In genomic region chr8:71256545-71257232, GRCm38 (mm10) we compare ENCODE assay signal across 22 mouse cellular contexts. TPM values are rescaled to one million over a fixed set of nuclear protein-coding genes. Genes with fewer than 3 reads are reported as not detected.
DNase-seq lines count a peak whose midpoint lies in the region; ATAC-seq and TF ChIP-seq lines count a peak whose summit lies in the region.
"Had no signal": no experiment of that assay in that cellular context is flagged by ENCODE, and none has a peak within 500 bp of the region (broad histone marks: within the 10 kb centered on the region; RNA-seq: fewer than 3 reads in every experiment).

No protein-coding gene starts in this region.

- WGBS in large intestine, adult 2 months: 36% methylated on average over 3 of the region's 3 CpGs
- WGBS in lung, embryonic 14.5 days: 83% methylated on average over 3 of the region's 3 CpGs
- WGBS in kidney, adult 2 months: 95% methylated on average over 3 of the region's 3 CpGs

- peaks cover 41% of the 10 kb centered on the region for H3K36me3 ChIP-seq in lung, embryonic 14.5 days (ENCODE audit: insufficient read depth)
- no peaks in the 10 kb centered on the region for H3K36me3 ChIP-seq in kidney, adult 2 months (ENCODE audit: control insufficient read depth, insufficient read depth, low read length)

- no peak overlapping the region for H3K4me2 ChIP-seq in lung, embryonic 14.5 days
- H3K4me2 ChIP-seq: embryonic facial prominence, embryonic 12.5 days; hindbrain, embryonic 13.5 days; limb, embryonic 12.5 days; liver, embryonic 15.5 days; midbrain, embryonic 13.5 days had no signal

- TF ChIP-seq CTCF in lung, embryonic 14.5 days (IDR thresholded peaks at IDR 0.05; ENCODE audit: low read depth): no peak
- TF ChIP-seq CTCF in kidney, adult 2 months (conservative IDR thresholded peaks at IDR 0.05; ENCODE audit: insufficient read depth, insufficient read length, low read depth, low read length): no peak

- intact Hi-C loops in left cerebral cortex, postnatal 10 days (cut with DNase I): no loop called here

- peak; percentile 36 for DNase-seq in fat pad, adult 2 months (ENCODE audit: extremely low read depth, low read depth, low spot score)
- peak; percentile 75 for DNase-seq in large intestine, adult 2 months (ENCODE audit: low read depth, low spot score)
- DNase-seq in lung, embryonic 14.5 days: peak; percentile 4
- peak; percentile 89 for DNase-seq in lung, postnatal 36 days
- DNase-seq in kidney, adult 2 months: no peak
- no peak for DNase-seq in left cerebral cortex, postnatal 10 days (ENCODE audit: extremely low spot score in 1 of 2, low spot score in 2 of 2)
- DNase-seq: adrenal gland, adult 8-10 months; cerebellum, adult 18-20 months; cerebellum, postnatal 14 days; heart, postnatal 36 days; kidney, adult 11 months; right cerebral cortex, postnatal 14 days; thymus, postnatal 36 days had no signal

- H3K4me3 ChIP-seq in lung, embryonic 14.5 days (ENCODE audit: low read depth, low read length): no peak overlapping the region
- H3K4me3 ChIP-seq in kidney, adult 2 months (ENCODE audit: insufficient read depth, low read depth, low read length): no peak overlapping the region
- H3K4me3 ChIP-seq: embryonic facial prominence, embryonic 12.5 days; hindbrain, embryonic 13.5 days; left cerebral cortex, adult 2 months; limb, embryonic 12.5 days; liver, embryonic 15.5 days; midbrain, embryonic 13.5 days had no signal

- no peaks in the 10 kb centered on the region for H3K9me3 ChIP-seq in lung, embryonic 14.5 days (ENCODE audit: low read depth, low read length)
- H3K9me3 ChIP-seq: embryonic facial prominence, embryonic 12.5 days; hindbrain, embryonic 13.5 days; limb, embryonic 12.5 days; liver, embryonic 15.5 days; midbrain, embryonic 13.5 days had no signal

- H3K27ac ChIP-seq in lung, embryonic 14.5 days (ENCODE audit: low read depth): no peak overlapping the region
- H3K27ac ChIP-seq in kidney, adult 2 months (ENCODE audit: insufficient read depth, low read depth, low read length): no peak overlapping the region
- H3K27ac ChIP-seq: embryonic facial prominence, embryonic 12.5 days; hindbrain, embryonic 13.5 days; left cerebral cortex, adult 2 months; limb, embryonic 12.5 days; liver, embryonic 15.5 days; midbrain, embryonic 13.5 days had no signal

- no peaks in the 10 kb centered on the region for H3K27me3 ChIP-seq in lung, embryonic 14.5 days (ENCODE audit: insufficient read depth, low read length)
- H3K27me3 ChIP-seq in kidney, adult 2 months (replicated peaks; ENCODE audit: control insufficient read depth, insufficient read depth, low read length): no peaks in the 10 kb centered on the region
- H3K27me3 ChIP-seq: embryonic facial prominence, embryonic 12.5 days; hindbrain, embryonic 13.5 days; limb, embryonic 12.5 days; liver, embryonic 15.5 days; midbrain, embryonic 13.5 days had no signal

- ATAC-seq in lung, embryonic 14.5 days (ENCODE audit: insufficient read depth): no peak
- ATAC-seq in CD4-positive, CD25-positive, alpha-beta regulatory T cell, adult 4 months: no peak
- ATAC-seq: activated CD4-positive, CD25-positive, alpha-beta regulatory T cell, adult 4 months; forebrain, embryonic 14.5 days; midbrain, embryonic 13.5 days had no signal

- no peaks in the 10 kb centered on the region for H3K4me1 ChIP-seq in lung, embryonic 14.5 days (ENCODE audit: insufficient read depth)
- no peaks in the 10 kb centered on the region for H3K4me1 ChIP-seq in kidney, adult 2 months (ENCODE audit: control insufficient read depth, insufficient read depth, low read length)
- H3K4me1 ChIP-seq: embryonic facial prominence, embryonic 12.5 days; hindbrain, embryonic 13.5 days; limb, embryonic 12.5 days; liver, embryonic 15.5 days; midbrain, embryonic 13.5 days had no signal

- TF ChIP-seq POLR2A in kidney, adult 2 months (IDR thresholded peaks at IDR 0.05; ENCODE audit: low read depth, low read length): no peak

- H3K9ac ChIP-seq in lung, embryonic 14.5 days: no peak overlapping the region
- H3K9ac ChIP-seq: embryonic facial prominence, embryonic 12.5 days; hindbrain, embryonic 13.5 days; limb, embryonic 12.5 days; liver, embryonic 15.5 days; midbrain, embryonic 13.5 days had no signal

RNA-seq across cellular contexts. Expression of gene Myo9b, which starts 15.8 kb away (rescaled TPM):
- polyA plus RNA-seq in large intestine, adult 2 months (2012; rRNA removed): 17.4 and 20.1 TPM in 2 replicates
- 24.2 and 25.3 TPM in 2 replicates for polyA plus RNA-seq in lung, embryonic 14.5 days (2014; fragmentation: Nextera tagmentation; extraction: Ambion mirVana)
- polyA plus RNA-seq in CD4-positive, CD25-positive, alpha-beta regulatory T cell, adult 4 months (2017; shearing (Covaris generic)): 10 to 100 TPM; 13.8 to 16.6 TPM
- polyA plus RNA-seq in kidney, adult 2 months (2012; rRNA removed): 11.4 and 12.0 TPM in 2 replicates
- 10 to 100 TPM; 30.5 to 30.6 TPM for total RNA-seq in left cerebral cortex, postnatal 10 days (2021)

RNA-seq across cellular contexts. Expression of gene Haus8, which starts 16.0 kb away (rescaled TPM):
- polyA plus RNA-seq in large intestine, adult 2 months (2012; rRNA removed): 6.6 and 8.5 TPM in 2 replicates
- 55.3 and 60.1 TPM in 2 replicates for polyA plus RNA-seq in lung, embryonic 14.5 days (2014; fragmentation: Nextera tagmentation; extraction: Ambion mirVana)
- polyA plus RNA-seq in CD4-positive, CD25-positive, alpha-beta regulatory T cell, adult 4 months (2017; shearing (Covaris generic)): 10 to 100 TPM; 43.6 to 45.4 TPM
- 3.1 and 3.6 TPM in 2 replicates for polyA plus RNA-seq in kidney, adult 2 months (2012; rRNA removed)
- 10 to 100 TPM; 14.5 to 19.6 TPM for total RNA-seq in left cerebral cortex, postnatal 10 days (2021)

Comparison
In these comparisons a context has a peak if more than half of its experiments do, and no peak if none do; other contexts are left out.
1. DNase-seq: peak in fat pad, adult 2 months (single experiment), large intestine, adult 2 months (single experiment), lung, embryonic 14.5 days (single experiment) and lung, postnatal 36 days (single experiment); none in kidney, adult 2 months (single experiment) and left cerebral cortex, postnatal 10 days (0 of 2).